Mouse (Mus musculus): ENCODE data around the gene Oas1a.
"Not testable (repeated sequence)": the region's sequence is repeated elsewhere in the genome, so short reads cannot be mapped to it uniquely, and the experiment has no call there.

Gene Oas1a

DNA sequence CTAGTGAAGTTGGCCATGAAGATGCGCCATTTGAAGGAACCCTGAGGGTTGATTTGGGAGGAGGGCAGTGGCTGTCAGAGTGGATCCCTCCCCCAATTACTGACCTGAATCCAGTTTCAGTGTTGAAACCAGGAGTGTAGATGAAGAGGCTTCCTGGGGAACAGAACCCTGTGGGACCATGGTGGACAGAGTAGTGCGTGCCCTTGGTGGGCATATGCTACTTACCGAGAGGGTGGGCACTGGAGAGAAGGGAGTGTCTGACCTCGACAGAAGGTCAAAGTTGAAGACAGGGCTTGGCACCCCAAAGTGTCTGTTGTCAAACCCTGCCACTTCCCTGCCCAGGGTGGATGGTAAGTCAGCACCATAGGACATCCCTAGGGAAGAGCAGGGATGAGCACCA is 13.5 kb downstream of the Oas1a start:
- DNase-seq (ENCODE audit: low spot score), result not testable (repeated sequence)

DNA sequence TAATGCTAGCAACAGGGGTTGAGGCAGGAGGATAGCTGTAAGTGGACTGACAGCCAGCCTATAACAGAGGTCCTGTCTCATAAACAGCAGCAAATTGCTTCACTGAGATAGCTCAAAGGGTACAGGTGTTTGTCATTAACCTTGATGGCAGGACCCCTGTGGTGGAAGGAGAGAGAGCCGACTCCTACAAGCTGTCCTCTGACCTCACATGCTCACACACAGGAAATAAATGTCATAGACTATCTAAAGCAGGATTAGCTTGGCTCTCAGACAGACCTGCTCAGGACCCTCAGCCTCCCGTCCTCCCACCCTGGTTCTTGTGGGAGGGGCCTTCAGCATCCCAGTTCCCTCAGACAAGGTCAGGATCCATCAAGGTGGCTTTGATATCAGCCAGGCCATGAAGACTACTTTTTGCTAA is 15.1 kb downstream of the Oas1a start:
- DNase-seq (ENCODE audit: low spot score), result no peak

DNA sequence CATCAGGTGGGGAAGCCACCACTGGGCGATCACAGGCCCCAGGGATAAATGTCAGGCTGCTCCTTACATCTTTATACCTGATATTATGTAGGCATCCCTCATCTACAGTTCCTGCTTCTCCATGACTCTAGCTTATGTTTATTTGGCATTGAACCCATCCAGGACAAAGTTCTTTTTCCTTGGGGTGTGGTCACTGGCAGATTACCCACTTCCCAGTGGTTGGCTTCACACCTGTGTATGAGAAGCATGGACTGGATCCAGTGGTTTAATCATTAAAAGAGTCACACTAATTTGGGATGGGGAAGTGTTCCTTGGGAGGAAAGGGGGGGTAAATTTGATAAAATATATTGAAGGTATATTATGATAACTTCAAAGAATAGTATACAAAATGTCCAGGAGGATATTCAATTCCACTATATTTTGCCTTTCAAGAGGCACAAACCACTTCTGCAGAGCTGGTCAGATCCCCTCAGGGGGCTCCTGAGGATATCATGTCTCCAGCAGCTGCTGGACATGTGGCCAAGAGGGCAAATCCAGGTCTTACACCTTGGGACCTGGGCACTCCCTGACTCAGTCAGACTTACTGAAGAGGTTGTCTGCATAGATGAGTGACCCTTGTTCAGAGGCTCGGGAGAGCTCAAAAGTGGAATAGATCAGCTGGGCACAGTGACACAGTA is 15.6 kb downstream of the Oas1a start:
- not testable (repeated sequence) for DNase-seq (ENCODE audit: low spot score)

DNA sequence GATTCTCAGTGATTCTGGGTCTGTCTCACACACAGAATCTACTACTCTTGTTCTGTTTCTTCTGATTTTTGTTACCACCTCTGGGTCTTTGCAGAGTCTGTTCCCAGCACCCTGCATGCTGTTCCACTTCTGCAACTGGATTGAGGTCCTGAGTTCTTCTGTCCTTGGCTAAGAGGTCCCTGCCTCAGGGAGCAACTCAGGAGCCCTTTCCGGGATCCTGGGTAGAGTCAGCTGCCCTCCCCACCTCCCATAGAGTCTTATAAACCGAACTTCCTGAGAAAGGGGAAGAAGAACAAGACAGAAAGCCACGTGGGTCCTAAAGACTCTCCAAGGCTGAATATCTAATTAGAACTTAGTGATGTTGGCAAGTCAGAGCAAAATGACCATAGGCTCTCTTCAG is 16.3 kb downstream of the Oas1a start:
- DNase-seq (ENCODE audit: low spot score), result no peak

DNA sequence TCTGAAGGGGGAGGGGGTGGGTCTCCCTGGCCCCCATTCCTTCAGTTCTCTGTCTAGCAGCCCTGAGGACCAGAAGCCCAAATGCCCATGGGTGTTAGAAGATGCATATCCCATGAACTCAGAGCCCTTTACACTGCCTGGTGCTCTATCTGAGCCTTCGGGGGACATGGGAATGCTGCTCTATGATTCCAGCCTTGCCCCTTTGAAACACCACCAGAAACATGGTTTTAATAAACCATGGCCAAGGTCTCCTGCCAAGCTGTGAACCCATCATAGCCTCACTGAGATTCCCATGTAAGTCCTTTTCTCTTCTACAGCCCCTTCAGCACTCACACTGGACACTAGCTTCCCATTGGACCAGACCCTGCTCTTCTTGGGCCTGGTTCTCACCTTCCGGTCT is 17.3 kb downstream of the Oas1a start:
- no peak for DNase-seq (ENCODE audit: low spot score)

DNA sequence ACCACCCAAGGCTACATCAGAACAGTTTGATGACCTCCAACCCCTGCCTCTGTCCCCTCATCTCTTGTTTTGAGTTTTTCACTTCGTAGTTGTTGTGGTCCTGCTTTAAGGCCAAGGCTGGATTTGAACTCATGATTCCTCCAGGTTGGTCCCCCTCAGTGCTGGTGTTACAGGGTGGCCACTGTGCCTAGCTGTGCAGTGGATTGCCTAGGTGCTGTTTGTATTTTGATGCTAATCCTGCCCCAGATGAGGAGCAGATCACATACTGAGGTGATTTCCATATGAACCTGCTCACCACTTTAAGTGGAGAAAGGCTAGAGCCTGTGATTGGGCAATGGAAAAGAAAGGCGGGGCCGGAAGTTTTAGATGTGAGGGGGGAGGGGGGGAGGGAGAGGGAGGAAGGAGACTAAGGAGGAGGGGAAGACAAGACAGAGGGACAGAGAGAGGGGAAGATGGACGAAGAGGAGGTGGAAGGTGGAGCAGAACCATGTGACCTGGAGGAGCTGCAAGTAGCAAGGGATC is 19.0 kb downstream of the Oas1a start:
- not testable (repeated sequence) for DNase-seq (ENCODE audit: low spot score)

DNA sequence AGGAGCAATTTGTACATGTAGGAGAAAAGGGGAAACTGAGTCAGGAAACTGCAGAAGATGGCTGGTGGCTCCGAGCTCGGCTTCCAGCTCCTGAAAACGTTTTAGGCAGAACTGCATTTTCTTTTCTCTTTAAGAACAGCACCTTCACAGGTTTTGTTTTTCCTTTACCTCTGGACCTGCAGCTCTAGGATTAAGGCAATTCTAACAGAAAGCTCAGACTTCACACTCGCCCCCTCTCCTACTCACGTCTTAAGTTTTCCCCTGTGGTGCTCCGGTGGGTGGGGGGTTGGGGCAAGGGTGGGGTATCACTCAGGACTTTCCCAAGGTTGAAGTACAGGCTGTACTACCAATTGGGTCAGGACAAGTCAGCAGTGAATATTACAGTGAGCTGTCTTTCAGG is 19.5 kb downstream of the Oas1a start:
- no peak for DNase-seq (ENCODE audit: low spot score)

DNA sequence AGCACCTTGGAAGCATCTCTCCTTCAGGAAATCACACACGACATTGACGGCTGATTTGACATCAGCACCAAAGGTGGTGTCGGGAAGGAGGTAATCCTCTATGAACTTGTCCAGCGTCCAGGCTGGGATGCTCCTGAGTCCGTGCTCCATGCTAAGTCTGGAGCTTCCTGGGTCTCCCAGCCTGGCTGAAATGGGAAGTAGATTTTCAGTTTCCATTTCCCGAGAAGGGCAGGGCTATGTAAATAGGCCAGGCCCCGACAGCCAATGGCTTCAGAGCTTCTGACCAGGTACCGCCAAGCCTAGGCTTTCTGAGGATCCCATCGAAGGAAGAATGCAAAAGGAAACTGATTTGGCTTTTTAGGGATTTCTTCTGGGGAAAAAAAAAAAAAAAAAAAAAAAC is 19.9 kb downstream of the Oas1a start, which contains the start of gene Oas1g:
Oas1g (minus strand) TSS at position 201 of the 400 bp plus-strand sequence.
- DNase-seq (ENCODE audit: low spot score), result not testable (repeated sequence)

DNA sequence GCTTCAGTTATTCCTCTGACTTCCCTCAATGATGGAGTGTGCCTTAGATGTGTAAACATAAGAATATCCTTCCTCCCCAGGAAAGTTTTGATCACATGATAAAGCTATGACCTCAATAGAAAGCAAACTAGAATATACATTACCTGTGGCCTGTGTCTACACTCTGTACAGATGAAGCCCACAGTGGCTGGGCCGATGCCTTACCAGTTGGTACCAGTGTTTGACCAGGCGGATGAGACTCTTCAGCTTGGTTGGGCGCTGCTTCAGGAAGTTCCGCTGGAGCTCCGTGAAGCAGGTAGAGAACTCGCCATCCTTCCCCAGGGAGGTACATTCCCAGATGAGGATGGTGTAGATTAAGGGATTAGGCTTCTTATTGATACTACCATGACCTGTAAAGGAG is 25.6 kb downstream of the Oas1a start:
- DNase-seq (ENCODE audit: low spot score), result not testable (repeated sequence)

DNA sequence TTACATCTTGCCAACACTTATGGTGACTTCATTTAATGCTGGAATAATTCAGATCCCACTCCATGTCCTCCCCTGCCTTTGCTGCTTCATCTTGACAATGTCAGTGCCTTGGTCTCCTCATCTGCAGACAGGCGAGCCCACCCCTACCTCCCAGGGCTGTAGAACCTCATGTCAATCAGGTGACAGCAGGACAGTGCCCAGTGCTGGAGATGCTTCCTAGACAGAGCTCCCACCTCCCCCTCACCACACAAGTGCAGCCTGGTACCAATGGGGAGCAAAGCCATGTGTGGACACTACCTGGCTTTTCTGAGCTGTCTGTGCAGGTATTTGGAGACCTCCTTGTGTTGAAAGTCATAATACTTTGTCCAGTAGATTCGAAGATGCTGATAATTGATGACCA is 28.5 kb downstream of the Oas1a start:
- DNase-seq (ENCODE audit: low spot score), result not testable (repeated sequence)

DNA sequence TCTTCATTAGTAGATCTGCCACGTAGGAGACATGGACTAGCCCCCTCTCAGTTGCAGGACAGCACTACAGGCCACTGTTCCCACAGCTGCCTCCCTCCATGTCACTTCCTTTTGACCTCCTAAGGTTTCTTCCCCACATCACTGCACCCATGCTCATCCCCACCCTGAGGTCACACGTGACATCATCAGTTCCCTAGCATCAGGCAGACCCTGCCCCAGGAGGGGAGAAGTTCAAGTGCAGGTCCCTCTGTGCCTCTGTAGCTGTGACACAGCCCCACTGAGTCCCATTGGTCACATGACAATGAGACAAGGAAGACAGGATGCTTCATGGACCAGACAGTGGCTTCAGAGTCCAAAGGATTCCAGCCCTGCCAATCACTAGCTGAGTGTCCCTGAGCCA is 29.9 kb downstream of the Oas1a start:
- DNase-seq (ENCODE audit: low spot score), result not testable (repeated sequence)

DNA sequence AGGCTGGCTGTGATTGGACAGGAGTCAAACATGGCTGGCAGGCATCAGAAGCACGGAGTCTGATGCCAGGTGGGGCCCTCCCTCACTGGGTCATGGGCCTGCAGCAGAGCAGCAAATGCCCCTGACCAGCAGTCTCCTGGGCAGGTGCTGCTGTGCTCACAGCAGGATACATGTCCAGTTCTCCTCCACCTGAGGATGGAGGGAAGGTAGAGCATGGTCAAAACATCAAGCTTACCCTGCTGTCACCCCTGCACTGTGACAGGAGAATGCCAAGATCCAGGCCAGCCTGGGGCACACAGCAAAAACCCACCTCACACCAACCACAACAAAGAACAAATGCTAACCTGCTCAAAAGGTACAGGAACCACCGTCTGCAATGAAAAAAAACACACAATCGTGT is 30.5 kb downstream of the Oas1a start:
- DNase-seq (ENCODE audit: low spot score), result not testable (repeated sequence)

DNA sequence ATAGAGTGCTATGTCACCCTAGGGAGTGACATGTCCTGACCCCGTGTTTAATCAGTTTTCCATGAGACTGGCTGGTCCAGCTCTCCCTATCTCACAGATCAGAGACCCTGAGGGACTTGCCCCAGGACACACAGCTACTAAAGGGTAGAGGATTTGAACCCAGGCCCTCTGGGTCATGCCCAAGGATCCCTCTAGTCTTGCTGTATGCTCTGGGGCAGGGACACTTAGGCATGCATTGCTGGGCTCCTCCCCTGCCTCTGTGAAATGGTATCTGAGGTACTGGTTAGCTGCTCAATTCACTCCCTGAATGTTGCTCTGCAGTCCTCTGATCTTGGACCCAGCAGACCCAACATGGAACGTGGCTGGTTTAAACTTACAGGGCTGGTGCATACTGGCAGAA is 35.9 kb downstream of the Oas1a start:
- no peak for DNase-seq (ENCODE audit: low spot score)

DNA sequence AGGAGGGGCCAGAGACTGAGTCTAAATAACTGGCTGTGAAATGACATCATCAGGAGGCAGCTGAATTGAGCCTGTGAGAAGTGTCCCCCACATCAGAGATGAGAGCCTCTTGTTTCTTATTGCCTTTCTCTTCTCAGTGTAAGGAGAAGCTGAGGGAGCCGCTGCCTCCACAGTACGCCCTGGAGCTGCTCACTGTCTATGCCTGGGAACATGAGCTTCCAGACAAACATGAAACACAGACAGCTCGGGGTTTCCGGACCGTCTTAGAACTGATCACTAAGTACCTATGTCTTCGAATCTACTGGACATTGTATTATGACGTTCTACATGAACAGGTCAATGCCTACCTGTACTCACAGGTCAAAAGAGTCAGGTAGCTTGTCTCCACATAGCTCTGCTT is 36.5 kb downstream of the Oas1a start:
- DNase-seq (ENCODE audit: low spot score), result no peak

DNA sequence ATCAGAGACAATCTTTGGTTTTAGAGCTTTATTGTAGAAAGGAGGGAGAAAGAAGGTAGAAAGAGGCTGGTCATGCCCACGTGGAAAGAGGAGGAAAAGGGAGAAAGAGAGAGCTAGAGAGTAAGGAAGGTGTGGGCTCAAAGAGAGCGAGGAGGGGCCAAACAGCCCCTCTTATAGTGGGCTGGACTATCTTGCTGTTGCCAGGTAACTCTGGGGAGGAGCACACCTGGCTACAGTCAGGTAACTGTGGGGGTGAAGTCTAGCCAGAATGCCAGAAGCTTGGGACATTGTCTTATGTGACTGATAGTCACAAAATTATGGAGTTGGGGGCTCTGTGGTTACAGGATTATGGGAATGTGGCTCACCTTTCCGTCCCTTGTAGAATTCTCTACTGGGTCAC is 37.2 kb downstream of the Oas1a start:
- no peak for DNase-seq (ENCODE audit: low spot score)

DNA sequence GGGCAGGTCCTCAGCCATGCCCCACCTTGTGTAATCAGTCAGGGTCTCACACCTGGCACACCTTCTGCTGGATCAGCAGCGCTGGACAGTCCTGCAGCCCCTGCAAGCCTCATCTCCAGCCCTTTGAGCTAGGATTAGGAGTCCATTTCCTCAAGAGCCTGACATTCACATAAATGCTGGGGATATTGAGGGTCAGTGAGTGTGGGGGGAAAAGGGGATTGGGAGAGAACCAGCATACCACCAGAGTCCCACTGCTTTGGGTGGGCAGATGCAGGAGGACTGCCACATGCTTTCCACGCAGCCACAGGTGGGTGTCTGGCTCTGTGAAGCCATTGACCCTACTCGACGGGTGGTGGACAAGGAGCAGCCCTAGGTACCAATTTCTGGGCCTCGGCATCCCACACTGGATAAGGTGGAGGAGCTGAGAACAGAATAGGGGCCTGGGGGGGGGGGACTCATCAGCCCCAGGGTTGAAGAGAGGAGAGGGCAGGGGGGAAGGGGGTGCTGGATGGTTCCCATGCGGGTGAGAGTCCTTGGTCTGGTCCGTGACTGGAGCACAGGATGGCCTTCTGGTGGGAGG is 37.8 kb downstream of the Oas1a start:
- DNase-seq (ENCODE audit: low spot score), result no peak

DNA sequence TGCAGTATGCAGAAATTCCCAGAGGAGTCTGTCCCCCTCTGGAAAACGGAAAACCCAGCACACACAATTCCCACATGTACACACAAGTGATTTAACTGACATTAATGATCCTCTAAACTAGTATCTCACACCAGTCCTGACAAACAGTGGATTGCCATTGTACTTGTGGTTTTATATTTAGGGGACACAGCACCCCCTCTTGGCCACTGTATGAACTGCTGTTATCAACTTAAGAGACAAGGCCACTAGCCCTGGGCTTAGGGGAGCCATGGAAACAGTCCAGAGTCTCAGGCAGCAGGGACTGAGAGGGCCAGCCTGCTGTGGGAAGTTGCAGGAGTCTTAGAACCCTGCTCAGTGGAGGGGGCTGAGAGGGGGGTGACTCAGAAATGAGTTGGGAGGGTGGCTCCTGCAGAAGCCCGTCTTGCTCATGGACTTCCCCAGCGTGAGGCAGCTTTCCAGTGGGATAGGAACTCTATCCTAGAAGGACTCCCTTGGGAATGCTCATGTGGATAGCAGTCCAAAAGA is 41.9 kb downstream of the Oas1a start:
- no peak for DNase-seq (ENCODE audit: low spot score)

DNA sequence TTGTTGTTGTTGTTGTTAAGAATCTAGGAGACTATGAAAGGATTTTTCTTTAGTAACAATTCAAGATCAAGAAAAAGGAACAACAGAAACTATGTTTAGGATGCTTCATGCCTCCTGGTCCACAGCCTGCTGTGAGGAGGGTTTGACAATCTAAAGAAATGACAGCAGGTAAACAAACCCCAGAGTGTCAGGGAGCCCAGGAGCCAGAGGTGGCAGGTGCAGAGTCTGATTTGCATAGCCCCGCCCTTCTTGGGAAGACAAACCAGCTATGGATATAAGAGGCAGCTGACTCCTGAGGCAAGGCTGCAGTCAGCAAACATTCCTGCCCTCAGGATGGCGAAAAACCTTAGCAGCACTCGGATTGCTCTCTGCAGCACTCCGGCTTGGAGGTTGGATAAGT is 46.2 kb downstream of the Oas1a start, which contains the start of gene Oas1h:
Oas1h (plus strand) TSS at position 301 of the 400 bp plus-strand sequence.
- no peak for DNase-seq (ENCODE audit: low spot score)

DNA sequence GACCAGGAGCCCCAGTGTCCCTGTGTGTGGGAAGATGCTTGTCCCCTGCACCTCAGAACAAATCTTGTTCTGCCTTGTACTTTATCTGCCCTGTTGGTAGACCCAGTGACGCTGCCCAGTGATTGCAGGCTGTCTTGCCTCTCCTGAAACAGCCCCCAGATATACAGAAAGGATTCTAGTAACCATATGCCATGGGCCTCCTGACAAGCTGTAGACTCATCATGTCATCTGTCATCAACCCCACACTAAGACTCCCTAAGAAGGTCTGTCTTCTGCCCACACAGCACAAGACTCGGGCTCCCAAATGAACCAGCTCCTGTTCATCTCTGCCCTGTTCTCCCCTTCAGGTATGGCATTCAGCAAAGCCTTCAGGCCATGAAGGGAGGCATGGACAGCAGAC is 48.1 kb downstream of the Oas1a start:
- DNase-seq (ENCODE audit: low spot score), result no peak

DNA sequence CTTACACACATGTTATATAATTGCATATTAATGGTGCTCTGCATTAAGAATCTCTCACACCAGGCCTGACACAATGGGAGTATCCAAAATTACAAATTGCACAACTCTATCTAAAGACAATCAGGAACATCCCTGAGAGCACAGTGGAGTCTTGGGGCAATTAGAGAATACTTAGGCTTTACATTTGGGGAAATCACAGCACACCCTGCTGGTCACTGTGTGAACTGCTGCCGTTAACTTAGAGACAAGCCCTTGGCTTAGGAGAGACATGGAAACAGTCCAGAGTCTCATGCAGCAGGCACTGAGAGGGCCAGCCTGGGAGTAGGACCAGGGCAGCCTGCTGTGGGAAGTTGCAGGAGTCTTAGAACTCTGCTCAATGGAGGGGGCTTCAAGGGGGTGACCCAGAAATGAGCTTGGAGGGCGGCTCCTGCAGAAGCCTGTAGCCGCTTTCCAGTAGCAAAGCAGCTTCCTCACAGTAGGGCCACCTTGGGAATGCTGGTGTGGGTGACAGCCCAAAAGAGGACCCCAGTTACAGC is 57.7 kb downstream of the Oas1a start:
- peak; percentile 2 for DNase-seq (ENCODE audit: low spot score)

DNA sequence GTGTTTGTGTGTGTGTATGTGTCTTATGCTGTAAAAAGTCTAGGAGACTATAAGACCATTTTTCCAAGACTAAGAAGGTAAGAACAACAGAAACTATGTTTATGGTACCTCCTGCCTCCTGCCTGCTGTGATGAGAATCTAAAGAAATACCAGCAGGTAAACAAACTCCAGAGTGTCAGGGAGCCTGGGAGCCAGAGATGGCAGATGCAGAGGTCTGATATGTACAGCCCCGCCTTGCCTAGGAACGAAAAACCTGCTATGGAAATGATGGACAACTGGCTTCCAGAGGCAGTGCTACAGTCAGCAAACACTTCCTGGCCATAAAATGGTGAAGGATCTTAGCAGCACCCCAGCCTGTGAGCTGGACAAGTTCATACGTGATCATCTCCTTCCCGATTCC is 60.3 kb downstream of the Oas1a start, which contains the start of gene Oas1f:
Oas1f (plus strand) TSS at position 301 of the 400 bp plus-strand sequence.
- no peak for DNase-seq (ENCODE audit: low spot score)

Measured in ovary, postnatal 14 days (tissue).